Comparison of ENCODE assay signal across 8 mouse cellular contexts in the genomic region with DNA sequence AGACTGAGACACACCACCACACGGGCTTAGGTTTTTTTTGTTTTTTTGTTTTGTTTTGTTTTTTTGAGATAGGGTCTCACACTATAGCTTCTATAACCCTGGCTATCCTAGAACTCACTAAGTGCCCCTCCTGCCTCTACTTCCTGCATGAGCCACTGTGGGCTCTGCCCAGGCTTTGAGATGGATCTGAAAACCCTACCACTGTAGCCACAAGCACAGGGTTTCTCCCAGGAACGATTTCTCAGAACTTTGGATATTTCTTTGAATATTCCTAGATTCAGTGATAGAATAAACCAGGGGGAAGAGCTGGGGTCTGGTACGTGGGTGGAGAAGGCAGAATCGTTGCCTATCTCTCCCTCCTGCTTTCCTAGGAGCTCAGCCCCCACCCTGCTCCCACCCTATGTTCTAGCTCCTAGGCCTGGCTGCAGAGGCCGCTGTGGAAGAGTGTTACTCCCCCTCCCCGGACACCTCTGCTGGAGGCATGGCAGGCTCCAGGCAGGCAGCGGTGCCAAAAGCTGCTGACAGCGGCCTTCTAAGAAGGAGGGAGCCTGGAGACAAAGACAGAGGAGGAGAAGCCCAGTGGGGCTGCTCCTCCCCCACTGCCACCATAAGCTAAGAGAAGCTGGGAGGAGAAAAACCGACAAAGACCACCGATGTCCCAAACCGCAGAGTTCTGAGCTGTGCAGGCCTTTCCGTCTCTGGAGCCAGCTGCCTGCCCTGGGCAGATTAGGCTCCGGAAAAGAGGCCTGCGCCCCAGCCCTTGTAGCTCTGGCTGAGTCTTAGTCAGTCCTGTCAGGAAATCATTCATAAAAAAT. TPM values are rescaled to one million over a fixed set of nuclear protein-coding genes. Genes with fewer than 3 reads are reported as not detected.
DNase-seq lines count a peak whose midpoint lies in the region; ATAC-seq and TF ChIP-seq lines count a peak whose summit lies in the region.

No protein-coding gene starts in this region.

- H3K4me3 ChIP-seq in layer of hippocampus, adult 2 months, result no peak overlapping the region
- H3K4me3 ChIP-seq in forebrain, embryonic 16.5 days (replicated peaks; ENCODE audit: low read length), result no peak overlapping the region
- H3K4me3 ChIP-seq in limb, embryonic 15.5 days, result no peak overlapping the region
- H3K4me3 ChIP-seq in neural tube, embryonic 15.5 days (replicated peaks), result no peak overlapping the region

- no peak for DNase-seq in layer of hippocampus, adult 2 months (ENCODE audit: low spot score in 2 of 2)
- DNase-seq in layer of hippocampus, adult 9-11 months, result no peak
- peak; percentile 54 to 56 for DNase-seq in adrenal gland, postnatal 36 days
- no peak for DNase-seq in thymus, postnatal 36 days
- no peak for DNase-seq in left cerebral cortex, postnatal 10 days (ENCODE audit: extremely low spot score in 1 of 2, low spot score in 2 of 2)

- peak overlapping the region; percentile 19; the same call in 1 of the 2 replicates for H3K27ac ChIP-seq in layer of hippocampus, adult 2 months
- H3K27ac ChIP-seq in forebrain, embryonic 16.5 days (ENCODE audit: low read length), result peak overlapping the region; percentile 78
- H3K27ac ChIP-seq in limb, embryonic 15.5 days, result peak overlapping the region; percentile 76
- H3K27ac ChIP-seq in neural tube, embryonic 15.5 days (replicated peaks), result peak overlapping the region; percentile 69

- TF ChIP-seq CTCF in layer of hippocampus, adult 2 months (conservative IDR thresholded peaks at IDR 0.05), result no peak

- H3K9ac ChIP-seq in forebrain, embryonic 16.5 days (replicated peaks; ENCODE audit: low read depth, low read length), result peak overlapping the region; percentile 44
- no peak overlapping the region for H3K9ac ChIP-seq in limb, embryonic 15.5 days
- H3K9ac ChIP-seq in neural tube, embryonic 15.5 days (replicated peaks), result no peak overlapping the region; the same call in 1 of the 2 replicates

- no peaks in the 10 kb centered on the region for H3K9me3 ChIP-seq in forebrain, embryonic 16.5 days (ENCODE audit: control insufficient read depth, low read length)
- no peaks in the 10 kb centered on the region for H3K9me3 ChIP-seq in limb, embryonic 15.5 days
- H3K9me3 ChIP-seq in neural tube, embryonic 15.5 days (replicated peaks), result no peaks in the 10 kb centered on the region

- H3K4me2 ChIP-seq in forebrain, embryonic 16.5 days (ENCODE audit: low read length), result no peak overlapping the region
- no peak overlapping the region for H3K4me2 ChIP-seq in limb, embryonic 15.5 days
- no peak overlapping the region for H3K4me2 ChIP-seq in neural tube, embryonic 15.5 days

- WGBS in forebrain, embryonic 16.5 days, result 10% methylated on average over 14 of the region's 14 CpGs
- 23% methylated on average over 14 of the region's 14 CpGs for WGBS in limb, embryonic 15.5 days
- 20% methylated on average over 14 of the region's 14 CpGs for WGBS in neural tube, embryonic 15.5 days

- ATAC-seq in forebrain, embryonic 16.5 days, result peak; percentile 66
- no peak for ATAC-seq in limb, embryonic 15.5 days (ENCODE audit: insufficient number of reproducible peaks, low FRiP score, low TSS enrichment, low read depth)
- ATAC-seq in neural tube, embryonic 15.5 days (ENCODE audit: low FRiP score), result peak; percentile 55

- no peaks in the 10 kb centered on the region; the same call in 1 of the 2 replicates for H3K36me3 ChIP-seq in forebrain, embryonic 16.5 days (ENCODE audit: control insufficient read depth, insufficient read depth)
- H3K36me3 ChIP-seq in limb, embryonic 15.5 days, result 0 out of 2 replicates have a peak, but pooled peaks cover 8% of the 10 kb centered on the region
- 0 out of 2 replicates have a peak, but pooled peaks cover 6% of the 10 kb centered on the region for H3K36me3 ChIP-seq in neural tube, embryonic 15.5 days

- H3K27me3 ChIP-seq in forebrain, embryonic 16.5 days (replicated peaks; ENCODE audit: control insufficient read depth, insufficient read depth, low read length), result no peaks in the 10 kb centered on the region
- H3K27me3 ChIP-seq in limb, embryonic 15.5 days, result no peaks in the 10 kb centered on the region
- H3K27me3 ChIP-seq in neural tube, embryonic 15.5 days (replicated peaks), result no peaks in the 10 kb centered on the region

- intact Hi-C loops in left cerebral cortex, postnatal 10 days (cut with DNase I), result no loop called here

- peaks cover 42% of the 10 kb centered on the region for H3K4me1 ChIP-seq in forebrain, embryonic 16.5 days (replicated peaks; ENCODE audit: control insufficient read depth, insufficient read depth, low read length)
- H3K4me1 ChIP-seq in limb, embryonic 15.5 days, result peaks cover 44% of the 10 kb centered on the region
- peaks cover 23% of the 10 kb centered on the region for H3K4me1 ChIP-seq in neural tube, embryonic 15.5 days

RNA-seq across cellular contexts. Expression of a gene that starts 21.9 kb away (rescaled TPM):
- 10 to 100 TPM; 25.2 to 31.0 TPM for total RNA-seq in layer of hippocampus, adult 2 months (2021)
- total RNA-seq in adrenal gland, postnatal 36 days (2021), result 10 to 100 TPM; 36.6 to 44.7 TPM
- polyA plus RNA-seq in forebrain, embryonic 16.5 days (2015; fragmentation: Nextera tagmentation; extraction: Ambion mirVana), result 99.8 and 108 TPM in 2 replicates
- polyA plus RNA-seq in limb, embryonic 15.5 days (2015; fragmentation: Nextera tagmentation; extraction: Ambion mirVana), result 78.8 and 83.6 TPM in 2 replicates
- polyA plus RNA-seq in neural tube, embryonic 15.5 days (2015; fragmentation: Nextera tagmentation; extraction: Ambion mirVana), result 91.2 and 94.4 TPM in 2 replicates
- 10 to 100 TPM; 32.9 to 36.5 TPM for total RNA-seq in left cerebral cortex, postnatal 10 days (2021)

RNA-seq across cellular contexts. Expression of a gene that starts 38.6 kb away (rescaled TPM):
- 1 to 10 TPM; 1.4 to 2.1 TPM for total RNA-seq in layer of hippocampus, adult 2 months (2021)
- total RNA-seq in adrenal gland, postnatal 36 days (2021), result 1 to 10 TPM; 2.3 TPM
- 3.1 and 3.4 TPM in 2 replicates for polyA plus RNA-seq in forebrain, embryonic 16.5 days (2015; fragmentation: Nextera tagmentation; extraction: Ambion mirVana)
- 6.2 and 6.8 TPM in 2 replicates for polyA plus RNA-seq in limb, embryonic 15.5 days (2015; fragmentation: Nextera tagmentation; extraction: Ambion mirVana)
- polyA plus RNA-seq in neural tube, embryonic 15.5 days (2015; fragmentation: Nextera tagmentation; extraction: Ambion mirVana), result 3.4 and 11.5 TPM in 2 replicates
- 1 to 10 TPM; 1.5 to 1.7 TPM for total RNA-seq in left cerebral cortex, postnatal 10 days (2021)

Comparison
In these comparisons a context has a peak if more than half of its experiments do, and no peak if none do; other contexts are left out.
1. DNase-seq: peak in adrenal gland, postnatal 36 days (2 of 2); none in layer of hippocampus, adult 2 months (0 of 2), layer of hippocampus, adult 9-11 months (single experiment), thymus, postnatal 36 days (0 of 2) and left cerebral cortex, postnatal 10 days (0 of 2).
2. H3K27ac ChIP-seq: peak in every context shown above with its lines; median percentile 78 in forebrain, embryonic 16.5 days; 76 in limb, embryonic 15.5 days; 69 in neural tube, embryonic 15.5 days; 19 in layer of hippocampus, adult 2 months.